Mouse (Mus musculus) myocyte (in vitro differentiated cells): Measurements from ENCODE around the gene Prkra. TPM values are rescaled to one million over a fixed set of nuclear protein-coding genes. Genes with fewer than 3 reads are reported as not detected.

Source experiments
- H3K27me3 ChIP-seq: one replicate; pipeline ENCODE4 v1.6.1; 2011; ENCODE audit not compliant: control insufficient read depth, insufficient read depth, insufficient read length
- H3K36me3 ChIP-seq: one replicate; pipeline ENCODE4 v1.6.1; 2011; ENCODE audit not compliant: control insufficient read depth, insufficient read depth
- H3K4me2 ChIP-seq: one replicate; pipeline ENCODE4 v1.6.1; 2011; ENCODE audit warnings: low read depth, control low read depth
- H3K4me3 ChIP-seq: one replicate; pipeline ENCODE4 v1.5.1; 2011; ENCODE audit warnings: mild to moderate bottlenecking, control low read depth, moderate library complexity
- H3K79me2 ChIP-seq: one replicate; pipeline ENCODE4 v1.6.1; 2011; ENCODE audit not compliant: control insufficient read depth, insufficient read depth
- H3ac ChIP-seq: one replicate; pipeline ENCODE4 v1.6.1; 2011; ENCODE audit not compliant: control insufficient read depth, insufficient read length
- CEBPB ChIP-seq: IDR thresholded peaks from 2 replicates; pipeline ENCODE4 v1.6.1; 2011; ENCODE audit warnings: mild to moderate bottlenecking, moderate library complexity; ENCODE audit not compliant: poor library complexity, insufficient read depth, severe bottlenecking
- E2F4 ChIP-seq: IDR thresholded peaks from one replicate; pipeline ENCODE4 v1.6.1; 2011; ENCODE audit warnings: mild to moderate bottlenecking, control low read depth, moderate library complexity; ENCODE audit not compliant: insufficient read depth
- MAX ChIP-seq: IDR thresholded peaks from one replicate; pipeline ENCODE4 v1.6.1; 2011; ENCODE audit warnings: low read depth, mild to moderate bottlenecking, control low read depth
- MYOD1 ChIP-seq, 3 experiments: IDR thresholded peaks; one replicate each; pipeline ENCODE4 v1.6.1; 2011; ENCODE audit warnings: control low read depth in 2 of 3, low read depth in 2 of 3, mild to moderate bottlenecking in 2 of 3, moderate library complexity in 1 of 3; ENCODE audit not compliant: insufficient read length in 2 of 3, control insufficient read depth in 1 of 3
- MYOG ChIP-seq, 3 experiments: IDR thresholded peaks; one replicate each; pipeline ENCODE4 v1.6.1; 2011; ENCODE audit warnings: control low read depth in 2 of 3, low read depth in 2 of 3, mild to moderate bottlenecking in 2 of 3; ENCODE audit not compliant: insufficient read length in 2 of 3, control insufficient read depth in 1 of 3, insufficient read depth in 1 of 3
- POLR2A ChIP-seq: IDR thresholded peaks from one replicate; pipeline ENCODE4 v1.6.1; 2011; ENCODE audit warnings: low read depth, mild to moderate bottlenecking, control low read depth, moderate library complexity; ENCODE audit not compliant: insufficient read length
- POLR2AphosphoS2 ChIP-seq: IDR thresholded peaks from one replicate; pipeline ENCODE4 v1.6.1; 2011; ENCODE audit warnings: low read depth, control low read depth; ENCODE audit not compliant: insufficient read length
- REST ChIP-seq: IDR thresholded peaks from one replicate; pipeline ENCODE4 v1.6.1; 2011; ENCODE audit warnings: mild to moderate bottlenecking, control low read depth, moderate library complexity; ENCODE audit not compliant: insufficient read depth, insufficient read length
- SRF ChIP-seq: IDR thresholded peaks from one replicate; pipeline ENCODE4 v1.6.1; 2011; ENCODE audit warnings: low read depth; ENCODE audit not compliant: control insufficient read depth, insufficient read length
- TCF12 ChIP-seq: IDR thresholded peaks from one replicate; pipeline ENCODE4 v1.6.1; 2011; ENCODE audit warnings: mild to moderate bottlenecking, control low read depth; ENCODE audit not compliant: poor library complexity, insufficient read depth, severe bottlenecking
- TCF3 ChIP-seq: IDR thresholded peaks from one replicate; pipeline ENCODE4 v1.6.1; 2011; ENCODE audit warnings: low read depth, control low read depth; ENCODE audit not compliant: insufficient read length
- USF1 ChIP-seq: IDR thresholded peaks from one replicate; pipeline ENCODE4 v1.6.1; 2011; ENCODE audit warnings: low read depth, mild to moderate bottlenecking, control low read depth, moderate library complexity
- polyA plus RNA-seq: library from polyadenylated mRNA; unstranded; fragments of >200 nt; fragmentation: generic; extraction: Trizol; gene quantifications from one replicate; pipeline ENCODE4 v1.2.1, GENCODE M21; 2012; ENCODE audit warnings: missing spikeins

Gene Prkra
- polyA plus RNA-seq, 1 experiment, result 15.3 TPM

DNA sequence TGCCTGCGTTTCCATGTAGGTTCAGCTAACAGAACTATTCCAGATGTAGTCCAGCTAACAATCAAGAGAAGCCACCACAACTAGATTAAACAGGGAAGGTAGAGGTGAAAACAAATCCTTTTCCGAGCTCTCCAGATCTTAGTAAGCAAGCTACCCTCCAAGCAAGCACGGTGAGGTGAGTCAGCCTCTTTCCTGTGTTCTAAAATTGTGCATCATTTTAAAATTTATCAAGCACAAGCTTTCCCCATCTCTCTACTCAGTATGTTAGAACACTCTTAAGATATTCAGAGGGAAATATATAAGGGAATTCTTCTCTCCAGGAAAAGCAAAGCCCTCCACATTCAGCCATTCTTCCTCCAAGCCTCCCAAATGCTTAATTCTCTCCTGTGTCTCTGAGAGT, 41.1 kb downstream of the Prkra start:
- no peak overlapping the region for H3ac ChIP-seq
- no peaks in the 10 kb centered on the region for H3K27me3 ChIP-seq
- H3K4me2 ChIP-seq, result no peak overlapping the region
- H3K36me3 ChIP-seq, result no peaks in the 10 kb centered on the region
- no peak overlapping the region for H3K4me3 ChIP-seq
- TF ChIP-seq TCF12 (no peak), POLR2AphosphoS2 (no peak), MYOD1 (IDR thresholded peaks at IDR 0.05; ENCODE audit: control insufficient read depth in 1 of 3, insufficient read length in 2 of 3, low read depth in 2 of 3) (no peak)
- H3K79me2 ChIP-seq, result no peaks in the 10 kb centered on the region

DNA sequence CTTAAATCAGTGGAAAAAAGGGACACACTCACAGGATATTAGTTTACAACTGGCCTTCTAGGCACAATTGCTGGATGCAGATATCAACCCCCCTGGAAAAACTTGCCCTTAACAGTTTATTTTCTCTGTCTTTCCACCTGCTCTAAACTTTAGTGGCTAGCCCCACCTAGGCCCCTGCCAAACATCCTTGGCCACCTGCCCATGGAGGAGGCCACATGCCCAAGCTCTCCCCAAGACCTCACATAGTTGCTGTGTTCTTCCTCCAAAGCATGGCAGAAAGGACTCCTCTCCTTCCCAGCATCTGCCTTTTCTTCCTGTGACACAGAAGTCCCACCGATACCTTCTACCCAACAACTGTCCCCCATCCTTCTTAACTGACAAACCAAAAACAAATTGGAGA, 45.6 kb downstream of the Prkra start:
- Histone ChIP-seq H3K27me3 (no peaks in the 10 kb centered on the region), H3K4me3 (no peak overlapping the region), H3K4me2 (no peak overlapping the region), H3ac (no peak overlapping the region), H3K36me3 (no peaks in the 10 kb centered on the region), H3K79me2 (no peaks in the 10 kb centered on the region)
- TF ChIP-seq MYOD1 (IDR thresholded peaks at IDR 0.05; ENCODE audit: control insufficient read depth in 1 of 3, insufficient read length in 2 of 3, low read depth in 2 of 3), result no peak
- TF ChIP-seq POLR2A, result no peak
- TF ChIP-seq TCF12, result no peak
- TF ChIP-seq SRF, result no peak
- TF ChIP-seq MYOG (IDR thresholded peaks at IDR 0.05; ENCODE audit: control insufficient read depth in 1 of 3, insufficient read depth in 1 of 3, insufficient read length in 2 of 3, low read depth in 2 of 3), result no peak
- no peak for TF ChIP-seq USF1

GRCm38 (mm10) chr2:76599214-76599613, 48.6 kb downstream of the Prkra start:
- no peaks in the 10 kb centered on the region for H3K79me2 ChIP-seq
- no peak overlapping the region for H3K4me2 ChIP-seq
- H3K27me3 ChIP-seq, result no peaks in the 10 kb centered on the region
- no peak overlapping the region for H3ac ChIP-seq
- TF ChIP-seq USF1 (no peak), MYOD1 (IDR thresholded peaks at IDR 0.05; ENCODE audit: control insufficient read depth in 1 of 3, insufficient read length in 2 of 3, low read depth in 2 of 3) (no peak), SRF (no peak), POLR2A (no peak), CEBPB (no peak), TCF3 (no peak), POLR2AphosphoS2 (no peak), MYOG (IDR thresholded peaks at IDR 0.05; ENCODE audit: control insufficient read depth in 1 of 3, insufficient read depth in 1 of 3, insufficient read length in 2 of 3, low read depth in 2 of 3) (no peak)
- no peaks in the 10 kb centered on the region for H3K36me3 ChIP-seq
- no peak overlapping the region for H3K4me3 ChIP-seq

GRCm38 (mm10) chr2:76597521-76597920, 50.3 kb downstream of the Prkra start:
- TF ChIP-seq CEBPB (no peak), MAX (no peak), MYOD1 (IDR thresholded peaks at IDR 0.05; ENCODE audit: control insufficient read depth in 1 of 3, insufficient read length in 2 of 3, low read depth in 2 of 3) (no peak), USF1 (no peak), REST (no peak), E2F4 (no peak), TCF12 (no peak)

GRCm38 (mm10) chr2:76592401-76592924, 55.4 kb downstream of the Prkra start:
- Histone ChIP-seq H3K27me3 (no peaks in the 10 kb centered on the region), H3K4me2 (no peak overlapping the region), H3K36me3 (no peaks in the 10 kb centered on the region), H3ac (no peak overlapping the region), H3K79me2 (no peaks in the 10 kb centered on the region), H3K4me3 (no peak overlapping the region)
- TF ChIP-seq MYOG (IDR thresholded peaks at IDR 0.05; ENCODE audit: control insufficient read depth in 1 of 3, insufficient read depth in 1 of 3, insufficient read length in 2 of 3, low read depth in 2 of 3) (no peak), POLR2A (no peak)

More at GRCm38 (mm10) chr2:76597521-76597920, 50.3 kb downstream of the Prkra start:
- Histone ChIP-seq H3K27me3 (no peaks in the 10 kb centered on the region), H3K79me2 (no peaks in the 10 kb centered on the region), H3K36me3 (no peaks in the 10 kb centered on the region), H3ac (no peak overlapping the region), H3K4me3 (no peak overlapping the region), H3K4me2 (no peak overlapping the region)

DNA sequence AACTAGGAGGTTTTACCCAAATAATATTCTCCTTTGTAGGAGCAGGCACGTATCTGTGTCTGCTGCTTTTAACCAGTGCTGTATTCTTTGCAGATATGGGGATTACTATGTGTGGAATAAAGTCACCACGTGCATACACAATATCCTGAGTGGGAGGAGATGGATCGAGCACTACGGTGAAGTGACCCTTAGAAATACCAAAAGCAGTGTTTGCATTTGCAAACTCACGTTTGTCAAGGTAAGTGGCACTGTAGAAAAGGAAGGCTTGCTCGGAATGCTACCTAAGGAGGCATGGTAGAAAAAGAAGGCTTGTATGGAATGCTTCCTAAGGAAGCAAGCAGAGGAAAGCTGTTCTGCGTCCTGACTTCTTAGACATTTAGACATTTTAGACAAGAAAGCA, 57.6 kb downstream of the Prkra start:
- Histone ChIP-seq H3K4me3 (no peak overlapping the region), H3K79me2 (no peaks in the 10 kb centered on the region), H3K36me3 (no peaks in the 10 kb centered on the region), H3K4me2 (no peak overlapping the region), H3ac (no peak overlapping the region), H3K27me3 (no peaks in the 10 kb centered on the region)
- TF ChIP-seq TCF12, result no peak
- no peak for TF ChIP-seq REST
- no peak for TF ChIP-seq CEBPB
- TF ChIP-seq POLR2A, result no peak
- no peak for TF ChIP-seq USF1
- TF ChIP-seq SRF, result no peak
- TF ChIP-seq MAX, result no peak
- no peak for TF ChIP-seq TCF3
- no peak for TF ChIP-seq POLR2AphosphoS2
- no peak for TF ChIP-seq E2F4
- TF ChIP-seq MYOD1 (IDR thresholded peaks at IDR 0.05; ENCODE audit: control insufficient read depth in 1 of 3, insufficient read length in 2 of 3, low read depth in 2 of 3), result no peak
- no peak for TF ChIP-seq MYOG (IDR thresholded peaks at IDR 0.05; ENCODE audit: control insufficient read depth in 1 of 3, insufficient read depth in 1 of 3, insufficient read length in 2 of 3, low read depth in 2 of 3)
